In genomic region chr11:23979332-23979731, GRCm38 (mm10) we compare ENCODE assay signal across 9 mouse cellular contexts.
DNase-seq lines count a peak whose midpoint lies in the region; ATAC-seq lines count a peak whose summit lies in the region.
"Had no signal": no experiment of that assay in that cellular context is flagged by ENCODE, and none has a peak within 500 bp of the region (broad histone marks: within the 10 kb centered on the region; RNA-seq: fewer than 3 reads in every experiment).

No protein-coding gene starts in this region.

- ATAC-seq in frontal cortex, adult (ENCODE audit: low TSS enrichment) = peak; percentile 73
- ATAC-seq in hindbrain, embryonic 13.5 days (ENCODE audit: low FRiP score) = peak; percentile 84

- DNase-seq in Muller cell, postnatal 12 days (ENCODE audit: inconsistent ontology term) = peak; percentile 38
- peak; percentile 21 for DNase-seq in cerebellum, adult 11-12 months
- DNase-seq in layer of hippocampus, adult 9-11 months = peak; percentile 73
- peak; percentile 67 for DNase-seq in lung, postnatal 36 days
- peak; percentile 86 to 88 for DNase-seq in right cerebral cortex, adult 2 months (ENCODE audit: low spot score in 2 of 2)
- peak; percentile 58 for DNase-seq in urinary bladder, postnatal 25 days (ENCODE audit: low spot score)

- no peaks in the 10 kb centered on the region for H3K36me3 ChIP-seq in hindbrain, embryonic 13.5 days

- no peaks in the 10 kb centered on the region for H3K9me3 ChIP-seq in hindbrain, embryonic 13.5 days
- H3K9me3 ChIP-seq: megakaryocyte, embryonic 14.5 days had no signal

- no peak overlapping the region for H3K27ac ChIP-seq in hindbrain, embryonic 13.5 days

- H3K4me3 ChIP-seq in hindbrain, embryonic 13.5 days = no peak overlapping the region
- H3K4me3 ChIP-seq: megakaryocyte, embryonic 14.5 days had no signal

- no peak overlapping the region for H3K4me2 ChIP-seq in hindbrain, embryonic 13.5 days

- 13% methylated on average over 5 of the region's 5 CpGs for WGBS in hindbrain, embryonic 13.5 days

- no peak overlapping the region for H3K9ac ChIP-seq in hindbrain, embryonic 13.5 days

- H3K27me3 ChIP-seq in hindbrain, embryonic 13.5 days = no peaks in the 10 kb centered on the region

- H3K4me1 ChIP-seq in hindbrain, embryonic 13.5 days (replicated peaks) = no peaks in the 10 kb centered on the region

Comparison
In these comparisons a context has a peak if more than half of its experiments do, and no peak if none do; other contexts are left out.
1. DNase-seq: peak in every context shown above with its lines; median percentile 87 in right cerebral cortex, adult 2 months; 73 in layer of hippocampus, adult 9-11 months; 67 in lung, postnatal 36 days; 58 in urinary bladder, postnatal 25 days; 38 in Muller cell, postnatal 12 days; 21 in cerebellum, adult 11-12 months.